Mouse (Mus musculus): ENCODE results near the gene Phc2. TPM values are rescaled to one million over a fixed set of nuclear protein-coding genes. Genes with fewer than 3 reads are reported as not detected.

Gene Phc2
- polyA plus RNA-seq, 2 experiments from 2014 or later: 12.2 to 14.2 TPM

DNA sequence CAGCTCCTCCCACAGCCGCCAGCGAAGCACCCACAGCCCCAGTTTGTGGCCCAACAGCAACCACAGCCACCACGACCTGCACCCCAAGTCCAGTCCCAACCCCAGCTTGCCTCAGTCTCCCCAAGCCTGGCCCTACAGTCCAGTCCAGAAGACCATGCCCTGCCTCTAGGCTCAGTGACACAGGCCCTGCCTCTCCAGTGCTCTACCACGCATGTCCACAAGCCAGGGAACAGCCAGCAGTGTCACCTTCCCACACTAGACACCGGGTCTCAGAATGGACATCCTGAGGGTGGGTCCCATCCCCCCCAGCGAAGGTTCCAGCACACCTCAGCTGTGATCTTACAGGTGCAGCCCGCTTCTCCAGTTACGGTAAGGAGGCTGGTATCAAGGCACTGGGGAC is 68.4 kb downstream of the Phc2 start:
- ATAC-seq: no peak

- ATAC-seq: no peak
These were observed 68.9 kb downstream of the Phc2 start for GRCm38 (mm10) chr4:128723431-128723830.

DNA sequence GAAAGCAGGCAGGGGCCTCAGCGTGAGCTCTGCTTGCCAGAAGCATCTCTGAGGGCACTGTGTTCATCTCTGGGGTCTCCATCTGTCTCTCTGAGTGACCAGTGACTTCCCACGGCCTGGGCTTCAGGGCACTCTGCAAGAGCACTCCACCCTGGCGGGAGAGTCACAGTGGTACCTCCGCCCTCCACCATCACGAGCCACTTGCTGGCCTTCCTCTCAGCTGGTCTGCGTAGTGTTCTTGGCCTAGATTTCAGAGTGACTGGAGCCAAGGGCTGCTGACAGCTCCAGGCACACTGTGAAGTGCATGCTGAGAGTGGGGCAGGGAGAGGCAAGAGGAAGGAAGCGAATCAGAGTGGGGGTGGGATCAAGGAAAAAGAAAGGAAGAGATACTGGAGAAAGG is 69.6 kb downstream of the Phc2 start:
- ATAC-seq: no peak

DNA sequence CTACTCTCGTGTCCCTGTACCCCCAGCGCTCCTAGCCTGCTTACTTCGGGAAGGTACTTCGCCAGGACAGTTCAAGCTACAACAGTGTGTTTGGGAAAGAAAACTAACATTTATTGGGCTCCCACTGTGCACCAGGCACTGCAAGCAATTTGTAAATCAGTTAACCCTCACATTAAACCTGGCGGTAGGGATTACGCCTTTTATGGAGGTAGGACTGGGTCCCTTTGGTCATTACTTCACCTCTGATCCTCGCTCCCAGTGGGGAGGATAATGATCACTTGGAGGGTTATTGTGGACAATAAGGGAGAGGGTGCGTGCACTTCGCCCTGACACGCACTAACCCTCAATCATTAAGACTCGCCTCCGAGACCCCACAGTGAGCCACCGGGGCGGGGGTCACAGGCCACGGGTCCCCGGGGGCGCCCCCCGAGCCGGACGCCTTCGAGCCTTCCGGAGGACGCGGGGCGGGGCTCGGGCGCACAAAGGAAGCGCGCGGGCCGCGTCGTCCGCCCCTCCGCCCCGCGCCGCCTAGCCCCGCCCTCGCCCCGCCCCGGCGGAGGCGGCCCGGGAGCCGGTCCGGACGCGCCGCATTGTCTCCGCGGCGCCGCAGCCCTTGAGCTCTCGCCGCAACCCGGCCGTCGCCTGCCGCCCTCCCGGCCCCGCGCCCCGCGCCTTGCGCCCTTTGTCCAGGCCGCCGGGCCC is 72.7 kb downstream of the Phc2 start:
- ATAC-seq: peak; percentile 63

GRCm38 (mm10) chr4:128727721-128728430 is 73.4 kb downstream of the Phc2 start:
- peak; percentile 15 for ATAC-seq

DNA sequence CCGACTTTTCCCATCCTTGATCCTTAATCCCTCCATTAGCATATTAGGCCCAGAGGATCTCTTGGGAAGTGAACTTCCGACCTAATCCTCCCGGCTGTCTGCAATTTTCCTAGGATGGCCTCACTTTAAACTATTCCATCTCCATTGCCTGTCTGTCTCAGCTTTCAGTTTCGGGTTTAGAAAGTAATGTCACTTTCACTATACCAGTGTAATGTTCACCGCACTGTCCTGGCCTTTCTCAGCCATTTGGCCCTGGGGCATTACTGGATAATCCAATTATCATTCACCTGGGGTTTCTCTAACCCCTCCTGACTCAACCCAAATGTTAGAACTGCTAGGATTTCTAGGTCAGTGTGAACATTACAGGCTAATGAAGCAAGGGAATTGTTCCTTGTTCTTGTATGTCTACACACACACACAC is 73.9 kb downstream of the Phc2 start:
- ATAC-seq: peak; percentile 61

DNA sequence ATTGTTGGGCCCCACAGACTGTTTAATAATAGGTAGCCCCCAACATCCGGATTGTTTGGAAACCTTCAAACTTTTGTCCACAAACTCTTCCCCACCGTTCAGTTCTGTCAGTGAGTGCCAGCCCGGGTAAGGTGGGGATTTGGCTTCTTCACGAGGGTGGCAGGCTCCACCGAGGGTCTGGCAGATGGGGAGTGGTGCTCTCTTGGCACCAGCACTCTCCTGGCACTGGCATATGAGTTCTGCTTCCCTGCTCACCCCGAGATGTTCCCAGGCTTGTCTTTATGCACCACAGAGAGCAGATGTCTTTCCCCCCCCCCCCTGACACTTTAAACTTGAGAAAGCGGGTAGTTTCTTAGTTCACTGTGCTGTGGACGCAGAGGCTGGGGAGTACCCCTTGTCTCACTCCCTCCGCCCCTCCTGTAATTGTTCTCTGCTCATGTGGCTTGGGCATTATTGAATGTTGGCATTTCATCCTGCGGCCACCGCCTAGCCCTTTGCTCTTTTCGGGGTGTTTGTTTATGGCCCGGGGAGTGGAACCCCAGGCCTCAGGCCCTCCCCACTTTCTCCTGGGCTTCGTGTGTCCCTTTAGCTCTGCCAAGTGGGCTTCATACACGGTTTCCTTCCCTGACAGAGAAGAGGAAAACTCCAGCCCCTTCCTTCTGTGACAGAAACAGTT is 74.7 kb downstream of the Phc2 start:
- no peak for ATAC-seq

DNA sequence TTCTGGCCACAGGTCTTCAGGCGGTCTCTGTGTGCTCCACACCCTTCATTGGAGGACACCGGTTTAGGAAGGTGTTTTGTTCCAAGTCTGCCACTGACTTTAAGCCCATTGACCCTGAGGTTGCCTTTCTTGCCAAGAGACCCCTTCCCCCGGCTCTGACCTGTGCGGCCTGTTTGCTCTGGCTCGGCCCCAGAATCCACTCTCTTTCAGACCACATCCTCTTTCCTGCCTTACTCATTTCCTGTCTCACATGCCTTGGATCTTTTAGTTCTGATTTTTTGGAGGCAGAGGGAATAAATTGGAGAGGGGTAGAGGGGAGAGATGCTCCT is 75.2 kb downstream of the Phc2 start:
- ATAC-seq: peak; percentile 8

GRCm38 (mm10) chr4:128730271-128730670 is 75.8 kb downstream of the Phc2 start:
- no peak for ATAC-seq

- ATAC-seq: no peak
These were observed 78.3 kb downstream of the Phc2 start for GRCm38 (mm10) chr4:128732794-128733193.

DNA sequence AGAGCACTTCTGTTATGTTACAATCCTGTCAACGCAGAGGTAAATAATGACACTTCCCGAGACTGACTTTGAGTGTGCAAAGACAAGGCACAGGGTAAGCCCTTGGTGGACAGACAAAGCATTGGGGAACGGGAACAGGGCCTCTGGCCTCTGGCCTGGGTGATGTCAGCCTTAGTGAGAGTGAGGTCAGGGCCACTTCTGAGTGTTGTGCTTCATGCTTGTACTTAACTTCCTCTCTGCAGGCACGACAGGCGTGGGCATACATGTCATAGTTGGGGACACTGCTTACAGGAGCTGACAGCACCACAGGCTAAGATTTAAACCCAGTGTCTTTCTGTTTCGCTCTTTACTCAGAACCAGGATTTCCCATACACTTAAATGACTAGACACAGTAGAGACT is 79.0 kb downstream of the Phc2 start:
- ATAC-seq: peak; percentile 31

DNA sequence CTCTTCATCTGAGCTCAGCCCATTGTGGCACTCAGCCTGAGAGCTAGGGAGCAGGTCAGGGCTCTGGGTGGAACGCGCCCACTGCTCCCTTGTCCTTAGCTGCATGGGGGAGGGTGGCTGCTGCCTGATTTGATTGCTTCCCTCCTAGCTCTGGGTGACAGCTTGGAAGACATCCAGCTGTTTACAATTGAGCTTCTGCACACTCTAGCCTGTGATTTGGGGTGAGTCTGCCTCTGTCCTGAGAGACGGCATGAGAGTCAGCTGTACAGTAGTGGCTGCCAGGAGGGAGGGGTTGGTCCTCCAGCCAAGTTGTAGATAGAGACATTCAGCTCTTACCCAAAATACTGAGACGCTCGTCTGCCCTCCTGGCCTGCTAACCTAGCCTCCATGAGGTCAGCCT is 79.7 kb downstream of the Phc2 start:
- ATAC-seq: no peak

DNA sequence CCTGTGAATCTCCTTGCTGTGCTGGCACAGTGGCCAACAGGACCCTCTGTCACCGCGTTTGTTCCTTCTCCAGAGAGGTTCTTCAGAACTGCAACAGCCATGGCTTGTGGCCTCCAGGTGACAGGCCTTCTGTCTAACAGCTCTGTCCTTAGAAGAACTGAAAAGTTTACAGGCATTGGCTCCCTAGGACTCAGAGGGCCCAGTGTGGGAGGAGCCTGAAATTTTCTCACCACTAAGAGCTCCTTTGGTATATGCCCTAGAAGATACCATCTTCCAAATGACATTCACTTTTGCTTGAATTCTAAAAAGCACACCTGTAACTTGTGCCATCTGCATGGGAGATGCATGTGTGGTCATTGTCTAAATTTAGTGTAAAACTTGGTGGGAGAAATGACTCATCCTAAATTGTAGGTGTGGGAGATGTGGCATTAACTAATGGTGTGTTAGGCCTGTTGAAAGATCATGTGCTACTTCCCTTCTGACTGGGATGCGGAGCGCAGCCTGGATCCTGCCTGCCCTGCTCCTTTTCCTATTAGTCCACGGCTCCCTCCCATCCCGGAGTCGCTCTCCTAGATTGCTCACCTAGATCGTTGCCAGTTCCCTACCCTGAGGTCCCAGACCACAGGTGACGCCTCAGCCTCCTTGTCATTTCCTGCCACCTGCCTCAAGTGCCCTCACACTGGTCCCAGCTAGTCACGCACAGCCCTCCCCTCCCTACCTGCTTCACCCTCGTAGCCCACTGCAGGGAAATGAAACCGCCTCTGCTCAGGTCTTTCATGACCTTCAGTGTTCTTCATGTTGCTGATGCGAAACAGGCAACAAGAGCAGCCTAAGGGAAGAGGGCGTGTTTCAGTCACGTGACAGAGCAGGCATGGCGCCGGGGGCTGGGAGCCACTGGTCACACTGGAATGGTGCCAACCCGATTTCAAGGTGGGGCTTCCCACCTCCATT is 80.5 kb downstream of the Phc2 start:
- peak; percentile 81 for ATAC-seq

- no peak for ATAC-seq
These were observed 82.7 kb downstream of the Phc2 start for GRCm38 (mm10) chr4:128737137-128737589.

- ATAC-seq: no peak
These were observed 83.5 kb downstream of the Phc2 start for GRCm38 (mm10) chr4:128737825-128738610.

- ATAC-seq: no peak
These were observed 86.4 kb downstream of the Phc2 start for GRCm38 (mm10) chr4:128740878-128741277.

GRCm38 (mm10) chr4:128741906-128742305 is 87.4 kb downstream of the Phc2 start:
- no peak for ATAC-seq

DNA sequence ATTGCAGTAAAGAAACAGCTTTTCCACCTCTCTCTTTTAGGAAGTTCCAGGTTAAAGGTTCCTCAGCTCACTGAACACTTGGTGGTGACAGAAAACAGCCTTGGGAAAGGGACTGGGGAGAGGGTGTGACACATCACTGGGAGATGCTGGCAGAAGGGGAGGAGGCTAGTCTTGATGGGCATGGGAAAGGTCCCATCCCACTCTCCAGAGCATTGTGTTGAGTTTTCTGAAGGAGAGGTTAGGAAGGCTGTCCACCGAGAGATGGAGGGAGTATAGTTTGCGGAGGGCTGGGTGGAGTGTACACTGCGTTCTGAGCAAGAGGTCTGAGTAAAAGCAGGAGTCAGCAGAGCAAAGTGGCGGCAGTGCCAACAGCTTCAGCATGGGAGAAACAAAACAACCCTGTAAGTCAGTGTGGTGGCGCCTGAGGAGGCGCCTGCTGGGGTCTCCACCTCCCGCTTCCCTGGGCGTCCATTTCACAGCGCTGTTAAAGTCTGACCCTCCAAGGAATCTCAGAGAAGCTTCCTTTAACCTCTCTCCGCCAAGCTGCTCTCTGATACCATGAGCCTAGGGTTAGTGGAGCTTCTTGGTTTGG is 88.0 kb downstream of the Phc2 start:
- no peak for ATAC-seq

DNA sequence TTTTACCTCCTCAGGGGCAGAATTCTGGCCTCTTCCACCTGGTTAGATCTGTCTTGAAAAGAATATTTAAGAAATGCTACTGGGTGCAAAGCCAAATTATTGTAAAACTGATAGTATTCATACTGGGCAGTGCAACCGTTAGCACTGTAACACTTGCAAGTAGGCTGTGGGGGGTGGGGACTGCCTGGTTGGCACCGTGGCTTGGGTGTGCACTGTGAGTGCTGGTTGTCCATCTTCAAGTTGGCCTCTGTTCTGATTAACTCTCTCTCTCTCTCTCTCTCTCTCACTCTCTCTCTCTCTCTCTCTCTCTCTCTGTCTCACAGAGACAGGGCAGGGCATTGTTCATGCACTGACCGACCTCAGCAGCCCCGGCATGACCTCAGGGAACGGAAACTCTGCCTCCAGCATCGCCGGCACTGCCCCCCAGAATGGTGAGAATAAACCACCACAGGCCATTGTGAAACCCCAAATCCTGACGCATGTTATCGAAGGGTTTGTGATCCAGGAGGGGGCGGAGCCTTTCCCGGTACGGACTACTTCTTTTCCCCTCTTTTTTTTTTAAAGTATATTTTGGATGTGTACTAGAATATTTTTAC is 88.6 kb downstream of the Phc2 start:
- ATAC-seq: no peak

DNA sequence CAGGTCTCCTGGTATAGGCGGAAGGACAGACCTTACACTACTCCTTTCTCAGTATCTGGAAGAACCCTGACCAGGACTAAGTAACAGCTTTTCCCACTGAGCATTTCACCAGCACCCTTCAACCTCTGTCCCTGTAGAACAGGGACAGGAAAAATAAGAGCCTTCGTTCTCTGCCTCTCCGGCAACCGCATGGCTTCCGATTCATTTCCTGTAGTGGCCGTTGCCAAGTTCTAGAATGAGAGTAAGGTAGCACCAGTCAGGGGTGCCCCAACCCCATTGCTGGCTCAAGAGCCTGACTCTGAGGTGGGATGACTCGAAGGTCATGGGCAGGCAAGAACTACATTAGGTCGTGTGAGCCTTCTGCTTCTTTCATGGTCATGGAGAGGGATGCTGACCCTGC is 90.7 kb downstream of the Phc2 start:
- no peak for ATAC-seq
